Mouse (Mus musculus) embryonic facial prominence, embryonic 13.5 days (tissue): ENCODE results near the gene St6galnac1. TPM values are rescaled to one million over a fixed set of nuclear protein-coding genes. Genes with fewer than 3 reads are reported as not detected.
A peak's percentile ranks its signal among the peaks of the same experiment; 100 is the strongest.

Experiments used
- ATAC-seq: fragments of 200-750 bp; cut with Nextera tagmentation; 2 replicates; pipeline ENCODE4 v1.8.0; 2017; ENCODE audit warnings: low read depth; ENCODE audit not compliant: insufficient number of reproducible peaks, insufficient read depth, low FRiP score, low TSS enrichment
- H3K27ac ChIP-seq: fragments of 300-500 bp; sonication (generic); 2 replicates; pipeline ENCODE4 v1.5.1; 2015; ENCODE audit warnings: moderate library complexity, mild to moderate bottlenecking, inconsistent platforms
- H3K27me3 ChIP-seq: fragments of 300-500 bp; sonication (generic); 2 replicates; pipeline ENCODE4 v1.6.1; 2015; ENCODE audit warnings: mild to moderate bottlenecking, inconsistent platforms
- H3K36me3 ChIP-seq: fragments of 300-500 bp; sonication (generic); 2 replicates; pipeline ENCODE4 v1.6.1; 2015; ENCODE audit warnings: mild to moderate bottlenecking, inconsistent platforms
- H3K4me1 ChIP-seq: fragments of 300-500 bp; sonication (generic); 2 replicates; pipeline ENCODE4 v1.6.1; 2015; ENCODE audit warnings: inconsistent platforms
- H3K4me2 ChIP-seq: fragments of 300-500 bp; sonication (generic); 2 replicates; pipeline ENCODE4 v1.6.1; 2015; ENCODE audit warnings: moderate library complexity, mild to moderate bottlenecking, inconsistent platforms
- H3K4me3 ChIP-seq: fragments of 300-500 bp; sonication (generic); 2 replicates; pipeline ENCODE4 v1.5.1; 2015; ENCODE audit warnings: mild to moderate bottlenecking, inconsistent platforms
- H3K9ac ChIP-seq: fragments of 300-500 bp; sonication (generic); 2 replicates; pipeline ENCODE4 v1.6.1; 2015; ENCODE audit warnings: mild to moderate bottlenecking, inconsistent platforms
- H3K9me3 ChIP-seq: fragments of 300-500 bp; sonication (generic); 2 replicates; pipeline ENCODE4 v1.6.1; 2016; ENCODE audit warnings: inconsistent platforms
- WGBS: fragments of 180-500 bp; shearing (Covaris S2); methylation state at CpG from one replicate; pipeline ENCODE4 v1.1.7; 2015; ENCODE audit warnings: mixed read lengths; 5-methylcytosine and 5-hydroxymethylcytosine counted together
- polyA plus RNA-seq: library from polyadenylated mRNA; unstranded; fragments of >200 nt; fragmentation: Nextera tagmentation; extraction: Ambion mirVana; gene quantifications from 2 replicates; pipeline ENCODE4 v1.2.1, GENCODE M21; 2015

The St6galnac1 gene
- polyA plus RNA-seq, 1 experiment from 2014 or later = not detected

DNA sequence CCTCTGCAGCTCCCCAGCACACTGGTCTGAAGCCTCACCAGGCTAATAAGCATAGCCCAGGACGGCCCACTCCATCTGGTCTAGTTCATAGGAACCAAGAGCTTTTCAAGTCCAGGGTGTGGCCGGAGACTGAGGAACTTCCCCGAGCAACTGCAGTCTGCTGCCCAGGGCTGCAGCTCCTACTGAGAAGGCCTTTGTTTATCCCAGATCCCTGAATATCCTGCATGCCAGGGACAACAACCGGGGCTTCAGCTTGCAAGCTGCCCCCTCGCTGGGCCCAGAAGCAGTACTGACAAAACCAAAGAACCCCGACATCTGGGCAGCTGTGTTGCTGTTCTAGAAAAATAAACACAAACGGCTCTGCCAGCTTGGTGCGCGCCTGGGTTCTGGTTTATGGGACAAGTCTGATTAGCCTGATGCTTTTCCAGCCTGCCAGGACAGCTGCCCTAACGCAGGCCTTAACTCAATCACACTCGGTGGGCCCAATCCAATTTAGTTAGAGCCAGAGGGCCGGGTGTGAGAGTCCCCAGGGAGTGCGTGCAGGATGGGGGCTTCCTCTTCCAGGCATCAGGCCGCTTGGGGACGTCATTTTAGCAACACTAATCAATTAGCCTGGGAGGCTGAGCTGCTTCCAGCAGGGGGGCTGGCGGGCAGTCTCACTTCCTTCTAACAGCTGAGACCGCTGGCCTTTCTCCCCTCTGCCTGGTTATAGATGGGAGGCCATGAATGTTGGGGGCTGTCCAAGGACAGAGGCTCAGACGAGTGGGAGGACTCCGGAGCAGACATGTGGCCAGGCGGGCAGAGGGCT is 39.0 kb upstream of the St6galnac1 start:
- Histone ChIP-seq H3K27ac (peak overlapping the region; percentile 94), H3K9ac (peak overlapping the region; percentile 53), H3K4me3 (no peak overlapping the region; the same call in 1 of the 2 replicates), H3K4me1 (peaks cover 59% of the 10 kb centered on the region), H3K27me3 (peaks cover 15% of the 10 kb centered on the region; the same call in 1 of the 2 replicates), H3K4me2 (peak overlapping the region; percentile 45), H3K9me3 (no peaks in the 10 kb centered on the region), H3K36me3 (no peaks in the 10 kb centered on the region)
- WGBS = 10% methylated on average over 20 of the region's 20 CpGs
- 0 out of 2 replicates have a peak, but pooled peaks have one; percentile 21 for ATAC-seq

DNA sequence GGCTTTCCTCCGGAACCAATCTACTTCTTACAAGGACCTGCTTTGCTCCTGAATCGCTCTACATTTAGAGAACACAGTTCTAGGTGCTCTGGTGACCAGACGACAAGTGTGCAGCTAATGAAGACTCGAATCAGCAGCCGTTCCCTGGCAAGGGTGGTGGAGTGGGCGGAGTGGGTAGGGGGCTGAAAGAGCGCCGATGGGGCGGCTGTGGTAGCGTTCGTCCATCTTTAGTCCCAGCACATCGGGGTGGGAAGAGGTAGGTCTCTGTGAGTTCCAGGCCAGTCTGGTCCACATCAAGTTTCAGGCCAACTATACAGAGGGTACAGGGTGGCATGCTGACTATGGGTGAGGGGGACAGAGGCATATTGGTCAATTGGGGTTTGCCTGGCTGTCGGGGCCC is 38.3 kb upstream of the St6galnac1 start:
- Histone ChIP-seq H3K9me3 (no peaks in the 10 kb centered on the region), H3K27me3 (peaks cover 15% of the 10 kb centered on the region; the same call in 1 of the 2 replicates), H3K4me3 (no peak overlapping the region), H3K9ac (no peak overlapping the region), H3K4me1 (peaks cover 60% of the 10 kb centered on the region), H3K36me3 (no peaks in the 10 kb centered on the region), H3K27ac (peak overlapping the region; percentile 94), H3K4me2 (peak overlapping the region; percentile 45; the same call in 1 of the 2 replicates)
- no peak for ATAC-seq
- 75% methylated on average over 13 of the region's 13 CpGs for WGBS

DNA sequence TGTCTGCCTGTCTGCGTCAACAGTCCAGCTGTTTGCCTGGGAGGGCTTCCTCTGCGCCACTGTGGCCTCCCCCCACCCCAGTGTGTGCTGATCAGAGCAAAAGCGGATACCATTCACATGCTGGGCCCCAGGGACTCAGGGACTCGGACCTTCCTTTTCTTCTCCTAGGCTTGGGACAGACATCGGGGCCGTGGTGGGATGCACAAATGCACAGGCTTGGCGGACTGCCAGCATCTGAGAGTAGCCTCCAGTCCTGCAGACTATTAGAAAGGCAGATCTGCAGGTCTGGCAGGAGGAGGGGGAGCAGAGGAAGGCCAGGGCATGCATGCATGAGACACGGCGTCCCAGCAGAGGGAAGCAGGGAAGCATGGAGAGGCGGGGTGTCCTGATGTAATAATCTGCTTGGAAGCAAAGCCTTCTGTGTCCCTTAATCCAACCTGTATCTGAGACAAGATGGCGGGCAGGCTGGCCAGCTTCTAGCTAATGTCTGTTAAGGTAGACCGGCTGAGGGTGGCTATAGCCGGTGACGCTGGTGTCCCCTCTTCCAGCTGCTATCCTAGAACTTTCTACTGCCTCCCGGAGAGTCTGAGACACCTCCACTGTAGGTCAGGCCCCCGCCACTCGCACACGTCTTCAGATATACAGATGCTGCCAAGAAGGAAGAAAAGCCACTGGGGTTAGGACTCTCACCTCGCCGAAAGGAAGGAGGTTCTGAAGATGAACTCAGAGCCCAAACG is 37.7 kb upstream of the St6galnac1 start:
- WGBS = 40% methylated on average over 21 of the region's 21 CpGs
- peaks cover 15% of the 10 kb centered on the region; the same call in 1 of the 2 replicates for H3K27me3 ChIP-seq
- peaks cover 63% of the 10 kb centered on the region for H3K4me1 ChIP-seq
- no peak for ATAC-seq
- H3K9ac ChIP-seq = 0 out of 2 replicates have a peak overlapping the region, but pooled peaks have one; percentile 28
- peak overlapping the region; percentile 94 for H3K27ac ChIP-seq
- H3K4me2 ChIP-seq = peak overlapping the region; percentile 21; the same call in 1 of the 2 replicates
- H3K36me3 ChIP-seq = no peaks in the 10 kb centered on the region
- no peaks in the 10 kb centered on the region for H3K9me3 ChIP-seq
- H3K4me3 ChIP-seq = no peak overlapping the region

DNA sequence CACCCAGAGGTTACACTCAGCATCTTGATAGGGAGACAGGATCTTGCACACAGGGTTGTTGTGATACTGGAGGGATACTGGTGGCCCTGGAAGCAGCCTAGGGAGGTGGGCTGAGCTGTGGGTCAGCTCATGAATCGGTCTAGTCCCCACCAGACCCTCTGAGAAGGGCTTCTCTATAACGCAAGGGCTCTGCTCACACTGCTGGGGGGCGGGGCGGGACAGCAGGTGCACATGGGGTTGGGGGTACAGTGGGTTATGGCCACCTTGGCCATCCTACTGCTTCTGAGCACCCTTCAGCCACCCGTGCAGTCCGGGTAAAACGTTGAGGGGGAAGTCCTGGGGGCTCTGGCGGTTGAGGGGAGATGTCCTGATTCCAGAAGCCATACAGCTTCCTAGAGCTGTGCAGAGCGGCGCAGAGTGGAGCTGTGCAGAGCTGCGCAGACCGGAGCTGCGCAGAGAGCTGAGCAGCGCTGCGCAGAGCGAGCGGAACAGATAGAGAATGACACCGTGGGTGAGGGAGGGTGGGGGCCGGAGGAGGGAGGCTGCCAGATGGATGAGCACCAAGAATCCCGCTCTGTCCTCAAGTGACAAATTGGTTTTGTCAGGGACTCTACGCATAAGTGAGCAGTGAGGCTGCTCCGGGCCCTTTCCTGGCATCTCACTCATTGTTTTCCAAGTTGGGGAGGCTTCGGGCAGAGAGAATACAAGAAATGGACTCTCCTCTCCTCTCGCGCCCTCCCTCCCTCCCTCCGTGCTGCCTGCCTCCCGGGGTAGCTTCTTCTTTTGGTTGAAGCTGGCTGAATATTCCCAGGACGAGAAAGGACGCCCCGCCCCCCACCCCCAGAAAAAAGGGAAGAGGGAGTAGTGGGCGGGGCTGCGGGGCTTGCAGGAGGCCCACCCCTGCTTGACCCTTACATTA is 35.9 kb upstream of the St6galnac1 start:
- peak overlapping the region; percentile 61 for H3K9ac ChIP-seq
- H3K36me3 ChIP-seq = no peaks in the 10 kb centered on the region
- peak; percentile 69 for ATAC-seq
- peak overlapping the region; percentile 66 for H3K27ac ChIP-seq
- peaks cover 64% of the 10 kb centered on the region for H3K4me1 ChIP-seq
- peak overlapping the region; percentile 68 for H3K4me2 ChIP-seq
- peak overlapping the region; percentile 38 for H3K4me3 ChIP-seq
- 6% methylated on average over 32 of the region's 32 CpGs for WGBS
- peaks cover 15% of the 10 kb centered on the region; the same call in 1 of the 2 replicates for H3K27me3 ChIP-seq
- no peaks in the 10 kb centered on the region for H3K9me3 ChIP-seq

DNA sequence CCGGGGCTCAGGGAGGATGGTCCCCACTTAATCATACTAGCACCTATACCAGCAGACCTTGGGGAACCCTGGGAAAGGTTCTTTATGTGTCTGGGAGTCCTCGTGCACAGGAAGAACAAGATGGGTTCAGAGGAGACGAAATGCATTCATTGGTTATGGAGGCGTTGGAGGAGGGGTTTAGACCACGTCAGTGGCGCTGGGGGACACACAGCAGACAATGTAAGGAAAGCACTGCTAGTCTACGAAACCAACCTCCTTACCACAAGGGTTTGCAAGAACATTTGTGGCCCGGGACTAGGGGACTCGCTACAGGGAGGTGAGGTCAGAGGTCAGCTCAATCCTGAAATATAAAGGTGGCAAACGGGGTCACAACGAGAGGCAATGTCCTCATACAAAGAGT is 35.2 kb upstream of the St6galnac1 start:
- Histone ChIP-seq H3K4me3 (no peak overlapping the region), H3K36me3 (no peaks in the 10 kb centered on the region), H3K4me2 (no peak overlapping the region), H3K9me3 (no peaks in the 10 kb centered on the region), H3K27me3 (peaks cover 15% of the 10 kb centered on the region; the same call in 1 of the 2 replicates), H3K27ac (peak overlapping the region; percentile 66; the same call in 1 of the 2 replicates), H3K4me1 (peaks cover 60% of the 10 kb centered on the region), H3K9ac (no peak overlapping the region)
- no peak for ATAC-seq
- 66% methylated on average over 11 of the region's 11 CpGs for WGBS

DNA sequence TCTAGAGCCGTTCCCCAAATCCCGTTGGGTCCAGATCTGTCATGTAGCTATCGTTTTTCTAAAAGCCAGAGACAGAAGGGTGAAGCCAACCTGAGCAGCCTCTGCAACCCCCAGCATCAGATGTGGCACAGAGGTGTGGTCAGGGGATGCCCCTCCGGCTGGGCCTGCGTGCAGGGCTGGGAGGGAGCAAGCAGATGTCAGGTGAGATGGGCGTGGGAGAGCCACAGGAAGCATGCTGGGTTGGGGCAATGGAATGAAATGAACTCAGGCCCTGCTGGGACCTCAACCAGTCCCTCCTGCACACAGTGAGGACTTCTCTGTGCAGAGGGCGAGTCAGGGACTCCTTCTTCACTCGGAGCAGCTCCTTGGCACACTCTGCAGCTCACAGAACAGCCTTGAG is 34.2 kb upstream of the St6galnac1 start:
- Histone ChIP-seq H3K4me3 (no peak overlapping the region), H3K27ac (no peak overlapping the region), H3K9me3 (no peaks in the 10 kb centered on the region), H3K4me2 (no peak overlapping the region), H3K27me3 (peaks cover 15% of the 10 kb centered on the region; the same call in 1 of the 2 replicates), H3K9ac (no peak overlapping the region), H3K4me1 (peaks cover 50% of the 10 kb centered on the region), H3K36me3 (no peaks in the 10 kb centered on the region)
- 77% methylated on average over 8 of the region's 8 CpGs for WGBS
- ATAC-seq = no peak

DNA sequence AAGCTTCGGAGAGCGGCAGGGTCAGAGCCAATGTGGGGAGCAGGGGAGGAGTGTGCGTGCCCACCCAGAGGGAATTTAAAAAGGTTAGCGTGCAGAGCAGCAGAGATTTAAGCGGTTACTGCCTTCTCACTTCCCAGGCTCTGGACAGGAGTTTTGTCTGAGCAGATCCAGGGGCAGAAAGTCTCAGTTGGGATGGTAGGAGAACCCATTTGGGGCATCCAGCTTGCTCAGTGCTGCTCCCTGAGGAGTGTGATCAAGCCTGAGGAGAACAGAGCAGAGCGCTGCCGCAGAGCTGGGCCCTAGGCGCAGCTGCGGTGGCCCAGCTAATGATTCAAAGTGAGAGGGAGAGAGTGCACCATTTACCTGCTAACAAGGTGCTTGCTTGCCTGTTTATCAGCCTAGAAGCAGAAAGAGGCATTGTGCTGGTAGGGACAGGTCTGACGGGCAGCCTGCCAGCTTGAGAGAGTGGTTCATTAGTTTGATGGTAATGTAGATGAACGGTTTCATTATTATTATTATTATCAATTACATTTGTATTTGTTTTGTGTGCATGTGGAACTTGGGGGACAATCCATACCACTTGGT is 33.6 kb upstream of the St6galnac1 start:
- no peak overlapping the region for H3K27ac ChIP-seq
- no peaks in the 10 kb centered on the region for H3K36me3 ChIP-seq
- no peak for ATAC-seq
- peaks cover 15% of the 10 kb centered on the region; the same call in 1 of the 2 replicates for H3K27me3 ChIP-seq
- H3K4me2 ChIP-seq = no peak overlapping the region
- H3K9ac ChIP-seq = no peak overlapping the region
- no peaks in the 10 kb centered on the region for H3K9me3 ChIP-seq
- WGBS = 81% methylated on average over 11 of the region's 11 CpGs
- no peak overlapping the region for H3K4me3 ChIP-seq
- H3K4me1 ChIP-seq = peaks cover 43% of the 10 kb centered on the region

DNA sequence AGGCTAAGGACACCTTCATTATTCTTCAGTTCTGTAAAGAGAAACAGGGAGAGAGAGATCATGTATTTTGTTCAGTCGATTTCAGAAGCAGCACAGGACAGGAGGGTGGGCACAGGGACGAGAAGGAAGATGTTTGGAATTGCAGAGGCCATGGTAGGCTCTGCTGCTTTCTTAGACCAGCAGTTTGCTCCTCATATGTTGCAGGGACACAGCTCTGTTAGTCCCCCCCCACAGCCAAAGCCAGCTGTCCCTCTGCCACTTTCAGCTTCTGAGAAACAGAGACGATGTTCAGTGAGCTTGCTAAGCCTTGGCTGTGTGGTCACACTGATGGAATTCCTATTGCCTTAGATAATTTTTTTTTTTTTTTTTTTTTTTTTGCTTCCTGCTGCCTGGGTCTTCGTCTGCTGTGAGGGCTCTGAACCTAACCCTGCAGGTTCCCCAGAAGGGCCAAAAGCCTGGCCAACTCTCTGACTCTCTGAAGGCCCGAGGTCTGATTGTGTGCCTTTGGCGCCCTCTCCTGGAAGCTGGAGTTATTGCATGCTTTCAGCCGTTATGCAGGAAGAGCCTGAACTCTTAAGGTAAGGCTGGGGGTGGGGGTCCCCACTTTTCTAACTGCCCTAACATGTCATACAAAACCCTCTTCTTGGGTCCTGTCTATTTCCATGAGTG is 32.8 kb upstream of the St6galnac1 start:
- Histone ChIP-seq H3K9me3 (no peaks in the 10 kb centered on the region), H3K4me3 (no peak overlapping the region), H3K36me3 (no peaks in the 10 kb centered on the region), H3K9ac (no peak overlapping the region), H3K4me1 (peaks cover 35% of the 10 kb centered on the region), H3K27ac (no peak overlapping the region), H3K27me3 (peaks cover 15% of the 10 kb centered on the region; the same call in 1 of the 2 replicates), H3K4me2 (no peak overlapping the region)
- WGBS = 23% methylated on average over 7 of the region's 7 CpGs
- ATAC-seq = no peak

DNA sequence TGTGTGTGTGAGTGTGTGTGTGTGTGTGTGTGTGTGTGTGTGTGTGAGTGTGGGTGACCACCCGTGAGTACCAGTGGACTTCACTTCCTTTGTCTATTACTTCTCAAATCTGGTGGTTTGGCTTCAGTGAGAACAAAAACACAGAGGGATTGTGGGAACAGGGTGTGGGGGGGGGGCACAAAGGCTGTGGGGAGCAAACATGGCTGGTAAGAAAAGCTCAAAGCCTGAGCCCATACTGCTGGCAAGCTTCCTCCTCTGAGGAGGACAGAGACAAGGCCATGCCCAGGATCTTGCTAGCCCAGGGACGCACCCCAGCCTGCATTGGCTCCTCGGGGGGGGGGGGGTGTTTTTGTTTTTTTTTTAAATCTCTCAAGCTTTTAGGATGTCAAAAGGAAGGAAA is 32.2 kb upstream of the St6galnac1 start:
- H3K9me3 ChIP-seq = no peaks in the 10 kb centered on the region
- H3K27me3 ChIP-seq = peaks cover 15% of the 10 kb centered on the region; the same call in 1 of the 2 replicates
- WGBS = 65% methylated on average over 3 of the region's 3 CpGs
- H3K4me1 ChIP-seq = peaks cover 30% of the 10 kb centered on the region
- no peak overlapping the region for H3K4me3 ChIP-seq
- no peak overlapping the region for H3K4me2 ChIP-seq
- no peak overlapping the region for H3K27ac ChIP-seq
- no peak for ATAC-seq
- no peak overlapping the region for H3K9ac ChIP-seq
- no peaks in the 10 kb centered on the region for H3K36me3 ChIP-seq

DNA sequence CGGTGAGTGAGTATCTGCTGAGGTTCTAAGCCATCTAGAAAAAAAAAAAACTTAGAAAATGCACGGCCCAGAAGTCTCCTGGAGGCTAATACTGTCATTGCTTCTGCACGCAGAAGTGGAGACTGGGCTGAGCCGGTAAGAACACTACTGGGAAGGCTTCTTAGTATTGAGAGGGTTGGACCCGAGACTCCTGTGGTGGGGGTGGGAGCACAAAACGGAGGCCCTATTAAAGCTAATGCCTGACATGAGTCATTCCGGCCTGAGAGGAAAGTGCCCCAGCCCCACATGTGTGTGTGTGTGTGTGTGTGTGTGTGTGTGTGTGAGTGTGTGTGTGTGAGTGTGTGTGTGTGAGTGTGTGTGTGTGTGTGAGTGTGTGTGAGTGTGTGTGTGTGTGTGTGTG is 31.8 kb upstream of the St6galnac1 start:
- Histone ChIP-seq H3K27me3 (peaks cover 15% of the 10 kb centered on the region; the same call in 1 of the 2 replicates), H3K4me1 (peaks cover 26% of the 10 kb centered on the region), H3K9me3 (no peaks in the 10 kb centered on the region), H3K27ac (no peak overlapping the region), H3K4me3 (no peak overlapping the region), H3K36me3 (no peaks in the 10 kb centered on the region), H3K9ac (no peak overlapping the region), H3K4me2 (no peak overlapping the region)
- ATAC-seq = no peak
- 55% methylated on average over 7 of the region's 7 CpGs for WGBS
